Mouse (Mus musculus) monocyte, adult 5-6 weeks (primary cell): ENCODE measurements around the gene Mcm10. TPM values are rescaled to one million over a fixed set of nuclear protein-coding genes. Genes with fewer than 3 reads are reported as not detected.

Experiments
- ATAC-seq: fragments of 153-309, 156-312 bp; replicated peaks from 2 replicates; pipeline ENCODE4 v1.8.0; 2017; ENCODE audit warnings: mild to moderate bottlenecking; ENCODE audit not compliant: low TSS enrichment, insufficient number of reproducible peaks, severe bottlenecking, poor library complexity, low FRiP score
- total RNA-seq: library from RNA; stranded (forward); fragments of 200-1000, 200-491, 200-594 nt; gene quantifications from 3 replicates; pipeline ENCODE4 v1.2.3, GENCODE M21; 2017

The Mcm10 gene
- 2.6 to 4.3 TPM (median 3.1 TPM) in 3 replicates for total RNA-seq

- peak; percentile 99 for ATAC-seq
Observed at GRCm38 (mm10) chr2:5012491-5013324, at the start of gene Mcm10. Gene Mcm10, minus strand, starts transcription at chr2:5012791.

DNA sequence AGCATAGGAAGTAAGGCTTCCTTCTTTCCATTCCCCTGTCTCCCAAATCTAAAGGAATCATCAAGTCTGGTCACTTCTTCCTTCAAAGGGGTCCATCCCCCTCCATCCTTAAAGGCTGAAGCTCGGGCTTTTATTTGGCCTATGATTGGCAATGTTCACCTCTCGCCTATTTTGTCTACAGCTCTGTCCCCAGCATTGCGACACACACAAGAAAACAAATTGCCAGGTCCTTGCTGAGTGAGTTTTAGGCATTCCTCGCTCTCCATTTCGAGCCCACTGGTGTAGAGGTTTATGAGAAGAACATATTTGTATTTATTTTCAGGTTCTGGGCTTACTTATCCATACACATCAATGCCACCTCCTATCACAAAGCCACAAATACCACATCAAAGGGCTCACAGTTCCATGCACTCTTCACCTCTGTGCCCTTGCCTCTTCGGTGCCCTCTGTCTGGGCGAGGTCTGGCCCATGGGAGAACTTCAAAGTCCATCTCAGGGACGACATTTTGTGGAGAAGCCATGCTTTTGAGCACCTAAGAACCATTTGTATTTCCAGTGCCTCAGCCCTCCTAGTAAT is 48.6 kb upstream of the Mcm10 start:
- ATAC-seq: no peak

DNA sequence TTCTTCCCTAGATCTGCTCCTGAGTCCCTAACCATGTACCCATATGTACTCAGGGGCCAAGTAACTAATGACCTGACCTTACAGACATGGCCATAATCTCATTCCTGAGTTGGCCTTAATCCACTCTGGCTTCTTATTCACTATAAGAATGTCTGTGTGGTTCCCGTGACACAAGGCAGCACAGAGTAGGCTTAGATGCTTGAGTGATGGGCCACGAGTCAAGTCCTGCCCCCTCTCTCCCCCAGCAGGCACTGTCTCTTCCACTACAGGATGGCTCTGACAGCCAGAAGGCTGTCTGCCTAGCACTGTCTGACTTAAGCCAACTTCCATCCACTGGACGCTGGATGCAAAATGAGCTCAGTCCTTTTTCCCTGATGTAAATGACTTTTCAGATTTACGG is 47.4 kb upstream of the Mcm10 start:
- ATAC-seq: no peak

DNA sequence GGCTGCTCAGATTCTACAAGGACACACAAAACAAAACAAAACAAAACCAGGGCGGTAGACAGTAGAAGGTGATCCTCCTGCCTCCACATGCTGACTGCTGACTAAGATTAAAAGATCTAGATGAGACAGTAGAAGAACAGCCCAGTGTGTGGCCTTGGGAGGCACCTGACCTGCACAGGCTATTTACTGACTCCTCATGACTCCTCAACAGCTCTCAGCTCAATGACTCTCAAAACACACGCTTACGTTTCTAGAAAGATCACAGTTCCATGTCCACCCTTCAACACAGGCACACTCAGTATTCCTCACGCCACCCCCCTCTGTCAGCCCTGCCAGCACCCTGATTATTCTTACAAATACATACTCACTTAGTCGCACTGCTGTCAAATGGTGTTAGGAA is 45.8 kb upstream of the Mcm10 start:
- no peak for ATAC-seq

DNA sequence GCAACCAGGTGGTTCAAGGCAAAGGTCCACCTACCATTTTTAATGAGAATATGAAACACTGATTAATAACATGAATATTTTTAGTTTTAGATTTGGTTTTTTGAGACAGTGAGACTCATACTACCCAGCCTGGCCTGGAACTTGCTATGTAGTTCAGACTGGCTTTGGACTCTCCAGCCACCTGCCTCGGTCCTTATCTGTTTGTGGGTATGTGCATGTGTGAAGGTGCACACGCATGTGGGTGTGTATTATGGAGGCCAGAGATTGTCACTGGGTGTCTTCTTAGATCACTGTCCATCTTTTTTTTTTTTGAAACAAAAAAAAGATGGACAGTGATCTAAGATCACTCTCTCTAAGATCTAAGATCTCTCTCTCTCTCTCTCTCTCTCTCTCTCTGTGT is 38.0 kb upstream of the Mcm10 start:
- ATAC-seq: no peak

DNA sequence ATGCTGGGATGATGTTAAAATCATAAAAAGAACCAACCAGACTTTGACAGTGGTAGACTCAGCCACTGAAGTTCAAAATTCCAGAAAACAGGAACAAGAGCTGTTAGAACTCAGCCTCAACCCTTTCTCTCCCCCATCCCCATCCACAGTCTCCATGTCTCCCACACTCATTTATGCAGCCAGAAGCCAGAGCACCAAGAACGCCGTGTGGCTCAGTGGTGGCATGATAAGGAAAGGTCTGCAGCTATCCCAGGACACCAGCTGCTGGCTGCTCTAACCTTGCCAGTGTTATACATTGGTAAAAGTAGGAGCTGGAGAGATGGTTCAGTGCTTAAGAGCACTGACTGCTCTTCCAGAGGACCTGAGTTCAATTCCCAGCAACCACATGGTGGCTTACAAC is 34.4 kb upstream of the Mcm10 start:
- ATAC-seq: no peak

DNA sequence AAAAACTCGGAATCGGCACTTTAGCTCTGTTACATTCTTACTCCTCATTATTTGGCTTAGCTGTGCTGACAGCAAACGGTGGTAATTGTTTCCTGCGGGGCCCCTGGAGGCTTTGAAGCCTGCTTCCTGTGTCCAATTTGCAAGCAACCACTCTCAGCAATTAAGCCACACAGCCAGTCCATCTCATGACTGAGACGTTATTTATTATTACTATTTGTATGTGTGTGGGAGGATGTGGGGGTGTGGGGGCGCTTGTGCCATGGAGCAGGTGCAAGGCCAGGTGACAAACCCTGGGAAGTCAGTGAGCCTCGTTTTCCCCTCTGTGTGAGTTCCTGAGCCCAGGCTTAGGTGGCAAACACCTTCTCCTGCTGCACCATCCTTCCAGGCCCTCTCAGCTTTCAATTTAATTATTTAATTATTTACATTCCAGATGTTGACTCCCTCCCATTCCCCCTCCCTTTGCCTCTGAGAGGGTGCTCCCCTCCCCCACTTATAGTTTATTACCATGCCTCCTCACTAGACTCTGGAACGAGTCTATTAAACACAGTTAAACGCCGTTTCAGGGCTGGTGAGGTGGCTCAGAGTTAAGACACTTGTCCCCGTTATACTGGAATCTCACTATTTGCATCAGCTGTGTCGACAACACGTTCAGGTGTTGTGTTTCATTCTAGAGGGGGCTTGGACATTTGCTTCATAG is 32.8 kb upstream of the Mcm10 start:
- ATAC-seq: no peak

- ATAC-seq: no peak
Observed at GRCm38 (mm10) chr2:5044321-5044720, 31.7 kb upstream of the Mcm10 start.

DNA sequence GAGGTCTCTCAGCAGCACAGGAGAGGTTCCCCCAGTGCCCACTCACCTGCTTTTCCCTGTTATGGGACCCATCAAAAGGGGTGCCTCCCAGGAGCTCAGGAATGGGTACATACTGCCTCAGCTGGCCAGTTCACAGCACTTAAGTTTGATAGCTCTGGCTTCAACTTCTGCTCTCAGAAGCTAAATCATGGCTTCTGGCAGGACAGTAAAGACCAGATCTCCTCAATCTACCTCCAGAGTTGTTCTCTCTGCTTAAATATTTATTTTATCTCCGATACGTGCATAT is 30.8 kb upstream of the Mcm10 start:
- no peak for ATAC-seq

DNA sequence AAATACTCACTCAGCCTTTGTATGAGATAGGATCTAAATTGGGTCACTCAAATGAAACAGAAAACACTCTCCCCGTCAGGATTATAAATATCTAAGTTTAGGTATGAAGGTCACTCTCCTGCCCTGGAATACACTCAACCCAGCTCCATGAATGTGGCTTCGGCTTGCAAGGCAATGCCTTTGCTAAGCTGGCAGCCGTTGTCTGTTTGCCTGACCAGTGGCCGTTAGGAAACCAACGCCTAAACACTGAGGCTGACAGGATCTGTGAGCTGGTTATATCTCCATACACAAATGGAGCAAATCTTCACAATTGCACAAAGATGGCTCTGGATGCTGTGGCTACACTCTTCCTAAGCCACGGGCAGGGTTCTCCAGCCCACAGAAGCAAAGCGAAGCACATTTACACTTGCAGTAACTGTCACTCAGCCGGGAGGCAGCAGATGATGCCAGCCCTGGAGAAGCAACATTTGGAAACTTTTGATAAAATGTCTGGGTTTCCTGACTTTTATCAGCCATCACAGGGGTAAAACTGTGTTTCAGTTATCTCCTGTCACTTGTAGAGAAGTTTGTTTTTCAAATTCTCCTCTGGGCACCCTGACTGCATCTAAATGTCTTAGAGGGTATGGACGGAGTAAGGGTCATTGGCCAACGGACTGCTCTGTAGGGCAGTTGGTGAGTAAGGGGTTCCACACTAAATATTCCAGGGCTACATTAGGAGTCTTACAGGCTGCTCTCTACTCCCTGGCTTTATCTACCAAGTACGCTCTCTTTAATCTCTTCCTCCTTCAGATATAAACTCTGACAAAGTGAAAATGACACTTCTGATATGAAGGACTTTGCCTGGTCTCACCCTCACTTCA is 30.3 kb upstream of the Mcm10 start:
- ATAC-seq: no peak

- ATAC-seq: no peak
Observed at GRCm38 (mm10) chr2:5041854-5042253, 29.3 kb upstream of the Mcm10 start.

DNA sequence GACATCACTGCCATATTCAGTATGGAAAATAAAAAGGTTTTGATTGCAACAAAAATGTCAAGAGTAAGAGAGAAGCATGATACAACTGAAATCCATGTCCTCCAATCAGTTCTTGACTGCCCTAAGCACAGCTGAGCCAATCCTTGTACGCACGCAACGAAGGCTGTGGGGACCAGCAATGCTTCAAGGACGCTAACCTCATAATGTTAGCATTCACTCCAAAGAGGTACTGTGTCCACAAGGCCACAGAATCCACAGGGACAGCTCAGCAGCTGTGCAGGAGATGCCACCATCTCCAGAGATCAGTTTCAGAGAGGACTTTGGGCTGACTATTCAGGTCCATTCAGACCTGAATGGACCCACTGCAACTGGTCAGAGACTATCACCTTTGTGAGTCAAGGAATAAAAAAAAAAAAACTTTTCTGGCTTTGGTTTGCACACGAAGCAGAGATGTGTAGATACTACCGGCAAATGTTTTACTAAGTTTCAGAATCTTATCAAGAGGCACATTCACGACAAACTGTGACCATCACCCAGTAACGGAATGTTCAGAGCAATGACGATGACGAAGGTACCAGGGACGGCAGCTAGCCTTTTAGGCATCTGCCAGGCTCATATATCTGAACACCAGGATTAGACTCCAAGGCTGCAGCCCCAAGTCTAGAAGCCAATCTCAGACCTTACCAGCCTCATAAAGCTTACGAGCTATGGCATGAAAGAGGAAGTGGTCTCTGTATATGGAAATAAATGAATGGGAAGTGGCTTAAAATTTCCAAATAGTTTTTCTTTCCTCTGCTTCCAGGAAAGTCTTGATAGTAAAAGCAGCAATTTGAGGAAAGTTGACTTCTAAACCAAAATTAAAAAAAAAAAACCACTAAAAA is 27.9 kb upstream of the Mcm10 start:
- no peak for ATAC-seq

DNA sequence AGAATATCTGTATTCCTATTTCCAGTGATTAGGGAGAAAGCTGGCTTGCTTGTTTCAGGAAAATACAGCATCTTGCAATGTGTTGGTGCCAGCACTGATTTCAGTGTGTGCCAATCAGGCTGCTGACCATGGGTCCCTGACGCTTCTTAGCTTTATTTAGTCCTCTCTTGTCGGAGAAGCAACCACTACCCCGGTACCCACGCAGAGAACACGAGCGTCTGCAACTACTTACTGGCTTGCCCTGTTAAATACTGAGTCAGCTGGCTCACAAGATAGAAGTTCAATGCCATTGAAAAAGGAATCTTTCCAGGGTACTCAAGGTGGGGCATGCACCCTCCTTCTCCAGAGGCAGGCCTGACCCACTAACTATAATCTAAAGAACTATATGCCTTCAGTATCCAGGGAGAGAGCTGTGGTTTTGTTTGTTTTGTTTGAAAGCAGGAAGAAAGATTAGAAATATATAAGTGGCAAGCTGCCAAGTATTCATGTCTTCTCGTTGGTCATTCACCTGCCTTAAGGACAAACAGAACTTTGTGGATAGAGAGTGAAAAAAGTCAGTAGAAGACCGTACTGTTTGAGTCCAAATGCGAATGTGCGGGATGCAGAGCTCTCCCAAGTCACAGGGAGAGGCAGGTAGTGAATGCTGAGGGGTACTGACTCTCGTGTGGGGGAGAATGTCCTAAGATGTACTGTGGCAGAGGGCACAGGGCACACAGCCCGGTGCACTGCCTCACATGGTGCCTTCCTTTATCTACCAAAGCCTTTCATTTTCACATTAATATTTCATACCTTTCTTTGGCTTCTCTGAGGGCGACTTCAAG is 27.0 kb upstream of the Mcm10 start:
- no peak for ATAC-seq

GRCm38 (mm10) chr2:5038320-5038719 is 25.7 kb upstream of the Mcm10 start:
- ATAC-seq: no peak

- ATAC-seq: no peak
Observed at GRCm38 (mm10) chr2:5037390-5037789, 24.8 kb upstream of the Mcm10 start.

GRCm38 (mm10) chr2:5036411-5037076 is 24.0 kb upstream of the Mcm10 start:
- no peak for ATAC-seq

DNA sequence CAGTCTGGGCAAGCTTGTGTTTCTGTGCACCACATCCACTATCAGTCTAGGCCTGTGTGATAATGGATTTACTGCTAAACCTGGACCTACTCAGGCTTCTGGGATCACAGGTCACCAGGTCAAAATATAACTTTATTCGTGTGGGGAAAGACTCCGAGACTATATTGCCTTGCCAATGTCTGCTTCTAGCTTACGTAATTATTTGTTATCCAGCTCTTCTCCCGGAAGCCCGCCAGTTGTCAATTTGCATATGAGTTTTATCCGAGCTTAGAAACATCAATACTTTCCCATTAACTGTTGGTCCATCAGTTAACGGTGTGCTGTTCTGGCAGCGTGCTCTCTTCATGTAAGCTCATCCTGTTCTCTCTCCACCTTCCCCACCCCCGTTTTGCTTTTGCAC is 22.6 kb upstream of the Mcm10 start:
- no peak for ATAC-seq
